Mouse (Mus musculus) CD8-positive naive resting alpha-beta T cell, adult 2 months (primary cell): ENCODE measurements around the gene Lgals3.
A peak's percentile ranks its signal among the peaks of the same experiment; 100 is the strongest.
"Not testable (repeated sequence)": the region's sequence is repeated elsewhere in the genome, so short reads cannot be mapped to it uniquely, and the experiment has no call there.

ENCODE experiments used
- DNase-seq, 2 experiments: peaks; one replicate each; pipeline ENCODE4 v3.0.0; 2022; ENCODE audit warnings: low read depth in 2 of 2, low spot score in 2 of 2

Lgals3 gene

GRCm38 (mm10) chr14:47367461-47367860 is at the start of gene Lgals3:
Gene Lgals3, plus strand, starts transcription at chr14:47367751.
- DNase-seq = no peak

GRCm38 (mm10) chr14:47319362-47319761 is 48.2 kb upstream of the Lgals3 start:
- DNase-seq = no peak

GRCm38 (mm10) chr14:47321581-47321980 is 46.0 kb upstream of the Lgals3 start:
- DNase-seq = not testable (repeated sequence)

DNA sequence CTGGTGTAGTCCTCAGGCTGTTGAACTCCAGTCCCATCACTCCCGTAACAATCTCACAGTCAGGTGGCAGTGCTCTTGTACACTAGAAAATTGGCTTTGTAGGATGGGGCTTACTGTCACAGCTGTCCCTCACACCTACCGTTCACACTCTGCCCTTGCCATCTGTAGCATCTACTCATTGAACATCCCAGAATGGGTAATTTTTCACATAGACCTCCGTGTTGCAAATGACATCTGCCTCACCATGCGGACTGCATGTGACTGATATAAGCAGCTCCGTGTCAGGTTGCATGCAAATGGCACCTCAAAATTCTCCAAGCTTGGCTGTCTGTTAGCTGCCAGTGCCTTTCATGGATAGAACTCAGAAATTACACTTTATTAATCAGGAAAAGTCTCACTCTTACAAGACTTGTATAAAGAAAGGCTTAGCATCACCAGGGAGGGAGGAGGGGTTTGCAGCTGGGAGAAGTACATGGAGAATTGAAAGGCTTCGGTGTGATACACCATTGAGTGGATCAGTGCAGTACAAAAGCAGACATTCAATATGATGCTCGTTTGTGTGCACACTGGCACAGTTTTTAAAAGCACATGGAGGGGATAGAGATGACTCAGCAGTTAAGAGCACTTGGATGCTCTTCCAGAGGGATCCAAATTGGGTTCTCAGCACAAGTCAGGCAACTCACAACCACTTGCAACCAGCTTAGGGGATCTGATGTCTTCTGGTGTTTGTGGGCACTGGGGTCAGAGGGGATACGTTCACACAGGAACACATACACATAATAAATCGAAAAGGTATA is 41.4 kb upstream of the Lgals3 start:
- DNase-seq = no peak

DNA sequence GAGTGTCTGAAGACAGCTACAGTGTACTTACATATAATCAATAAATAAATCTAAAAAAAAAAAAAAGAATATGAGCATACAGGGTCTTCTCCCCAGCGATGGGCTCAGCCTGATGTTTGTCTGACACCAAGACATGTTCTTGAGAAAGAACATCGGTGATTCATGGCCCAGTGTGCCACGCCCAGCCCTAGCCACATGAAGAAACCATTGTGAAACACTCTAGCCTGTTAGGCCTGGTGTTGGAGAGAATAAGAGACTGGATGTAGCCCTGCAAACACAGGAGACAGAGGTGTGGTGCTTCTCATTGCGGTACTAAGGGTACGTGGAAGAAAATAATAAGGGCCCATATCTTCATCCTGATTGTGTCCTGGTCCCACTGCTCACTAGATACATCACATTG is 40.2 kb upstream of the Lgals3 start:
- no peak for DNase-seq

DNA sequence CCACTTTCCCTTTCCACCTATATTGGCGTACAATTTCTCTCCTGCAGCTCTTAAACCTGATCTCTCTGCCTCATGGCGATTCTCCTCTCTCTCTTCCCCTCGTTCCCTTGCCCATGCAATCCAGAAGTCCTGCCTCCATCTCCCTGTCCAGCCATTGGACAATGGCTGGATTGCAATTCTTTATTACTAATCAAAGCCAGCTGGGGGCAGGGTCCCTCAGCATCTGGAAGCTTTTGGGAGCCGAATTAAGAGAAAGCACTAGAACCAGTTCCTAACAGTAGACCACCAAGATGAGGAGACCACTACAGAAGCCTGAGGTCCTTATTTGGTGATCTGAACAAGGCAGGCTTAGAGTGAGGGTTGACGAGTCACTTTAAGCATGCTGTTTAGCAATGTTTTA is 35.6 kb upstream of the Lgals3 start:
- no peak for DNase-seq

GRCm38 (mm10) chr14:47334819-47335218 is 32.7 kb upstream of the Lgals3 start:
- DNase-seq = peak; percentile 39 to 63

- DNase-seq = no peak
These were observed 32.3 kb upstream of the Lgals3 start for GRCm38 (mm10) chr14:47335300-47335699.

DNA sequence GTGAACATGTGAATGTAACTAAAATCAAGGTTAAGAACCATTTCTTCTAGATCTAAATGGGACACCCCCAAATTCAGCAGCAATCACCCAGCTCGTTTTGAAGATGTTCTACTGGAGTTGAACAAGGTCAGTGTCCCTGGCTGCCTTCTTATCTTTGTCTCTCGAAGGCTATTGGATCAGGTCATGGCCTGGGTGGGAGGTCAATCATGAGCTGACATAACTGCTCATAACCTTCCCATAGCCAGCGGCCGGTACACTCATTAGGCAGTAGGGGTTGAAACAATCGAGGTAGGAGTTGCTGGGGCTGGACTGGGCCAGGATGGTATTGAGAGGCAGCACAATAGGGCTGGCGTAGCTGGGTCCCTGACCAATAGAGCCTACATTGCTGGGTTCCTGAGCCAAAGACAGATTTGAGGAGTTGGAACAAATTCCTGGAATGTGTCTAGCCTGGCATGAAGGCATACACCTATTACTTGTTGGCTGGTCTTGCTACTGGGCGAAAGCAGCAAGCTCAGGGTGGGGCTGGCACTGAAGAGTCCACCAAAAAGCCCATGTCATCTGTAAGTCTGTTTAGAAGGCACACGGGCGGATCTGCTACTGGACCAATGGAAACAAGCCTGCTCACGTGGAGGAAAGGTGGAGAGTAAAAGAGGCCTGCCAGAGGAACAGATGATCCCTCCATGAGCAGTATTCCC is 27.2 kb upstream of the Lgals3 start:
- DNase-seq = no peak

GRCm38 (mm10) chr14:47341811-47342291 is 25.7 kb upstream of the Lgals3 start:
- DNase-seq = no peak

- DNase-seq = no peak
These were observed 20.8 kb upstream of the Lgals3 start for GRCm38 (mm10) chr14:47346715-47347114.

DNA sequence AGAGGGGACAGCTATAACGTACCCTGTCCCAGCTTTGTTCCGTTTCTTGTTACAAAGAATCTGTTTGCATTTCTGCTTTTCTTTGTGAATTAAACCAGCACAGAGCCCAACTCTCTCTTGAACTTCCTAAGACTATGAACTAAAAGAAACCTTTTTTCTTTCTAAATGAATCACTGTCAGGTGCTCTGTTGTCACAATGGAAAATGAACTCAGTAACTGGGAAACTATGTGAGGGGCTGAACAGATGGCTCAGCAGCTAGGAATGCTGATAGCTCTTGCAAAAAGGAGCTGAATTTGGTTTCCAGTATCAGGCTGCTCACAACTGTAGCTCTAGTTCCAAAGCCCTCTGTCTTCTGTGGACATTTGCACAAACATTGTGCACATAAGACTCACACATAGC is 16.6 kb upstream of the Lgals3 start:
- no peak for DNase-seq

DNA sequence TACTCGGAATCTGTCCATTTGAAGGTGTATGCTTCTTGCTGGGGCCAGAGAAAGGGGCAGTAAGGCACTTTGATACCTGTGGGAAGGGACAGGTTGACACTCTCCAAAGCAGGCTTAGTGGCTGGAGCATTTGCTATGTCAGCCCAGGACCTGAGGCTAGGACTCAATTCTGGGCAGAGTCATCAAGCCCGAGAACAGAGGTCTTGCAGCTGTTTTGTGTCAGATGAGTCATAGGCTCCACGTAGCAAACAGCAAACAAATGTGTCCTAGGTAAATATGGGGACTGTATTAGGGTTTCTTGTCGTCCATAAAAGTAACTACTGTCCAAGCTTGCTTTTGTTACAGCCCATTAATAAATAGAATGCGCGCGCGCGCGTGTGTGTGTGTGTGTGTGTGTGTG is 15.3 kb upstream of the Lgals3 start:
- DNase-seq = no peak

- no peak for DNase-seq
These were observed 14.3 kb upstream of the Lgals3 start for GRCm38 (mm10) chr14:47353240-47353639.

DNA sequence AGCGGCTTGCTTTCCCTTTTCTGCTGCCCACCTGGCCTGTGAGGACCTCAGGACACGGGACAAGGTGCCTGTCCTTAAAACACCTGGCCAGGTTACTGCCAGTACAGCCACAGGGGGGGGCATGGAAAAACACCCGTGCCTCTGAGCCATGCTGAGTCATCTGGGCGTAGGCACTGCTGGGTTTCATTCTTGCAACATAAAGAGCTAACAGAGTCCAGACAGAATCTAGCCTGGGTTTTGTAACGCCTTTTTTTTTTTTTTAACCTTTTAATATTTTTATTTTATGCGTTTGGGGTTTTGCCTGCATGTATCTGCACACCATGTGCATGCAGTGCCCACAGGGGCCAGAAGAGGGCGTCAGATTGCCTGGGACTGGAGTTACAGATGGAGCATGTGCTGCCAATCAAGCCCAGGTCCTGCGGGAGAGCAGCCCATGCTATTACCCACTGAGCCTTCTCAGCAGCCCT is 13.4 kb upstream of the Lgals3 start:
- no peak for DNase-seq

DNA sequence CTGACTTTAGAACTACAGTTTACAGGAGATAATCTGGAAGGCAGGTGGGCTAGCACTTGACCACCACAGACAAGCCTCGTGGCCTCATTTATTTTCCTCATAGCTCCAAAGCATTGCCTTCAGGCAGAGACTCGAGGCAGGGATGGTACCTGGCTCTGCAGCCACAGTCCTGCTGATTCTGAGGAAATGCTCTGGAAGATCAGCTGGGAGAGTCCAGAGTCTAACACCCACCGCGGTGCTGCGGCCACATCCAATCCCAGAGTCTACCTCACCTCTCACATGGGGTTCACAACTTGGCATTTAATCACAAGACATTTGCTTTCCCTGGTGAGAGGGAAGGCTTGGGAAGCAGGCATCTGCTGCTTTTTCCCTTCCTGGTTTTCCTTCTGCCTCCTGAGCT is 12.6 kb upstream of the Lgals3 start:
- DNase-seq = no peak

GRCm38 (mm10) chr14:47356622-47357021 is 10.9 kb upstream of the Lgals3 start:
- DNase-seq = no peak

DNA sequence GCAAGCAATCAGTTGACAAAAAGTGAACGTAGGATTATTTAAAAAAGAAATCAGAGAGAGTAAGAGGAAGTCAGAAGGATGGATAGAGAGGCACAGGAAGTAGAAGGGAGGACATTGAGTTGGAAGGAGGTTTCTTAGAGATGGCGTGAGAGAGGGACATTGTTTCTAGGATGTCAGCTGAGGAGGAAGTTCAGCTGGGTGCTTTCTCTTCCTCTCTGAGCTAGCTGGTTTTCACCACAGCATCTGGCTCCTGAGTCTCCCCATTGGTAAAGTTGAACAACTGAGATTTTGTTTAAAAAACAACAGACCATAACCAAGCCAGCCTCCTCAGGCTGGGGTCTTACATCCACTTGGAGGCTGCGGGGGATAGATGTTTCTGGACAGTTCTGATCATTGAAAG is 7.9 kb upstream of the Lgals3 start:
- DNase-seq = no peak

DNA sequence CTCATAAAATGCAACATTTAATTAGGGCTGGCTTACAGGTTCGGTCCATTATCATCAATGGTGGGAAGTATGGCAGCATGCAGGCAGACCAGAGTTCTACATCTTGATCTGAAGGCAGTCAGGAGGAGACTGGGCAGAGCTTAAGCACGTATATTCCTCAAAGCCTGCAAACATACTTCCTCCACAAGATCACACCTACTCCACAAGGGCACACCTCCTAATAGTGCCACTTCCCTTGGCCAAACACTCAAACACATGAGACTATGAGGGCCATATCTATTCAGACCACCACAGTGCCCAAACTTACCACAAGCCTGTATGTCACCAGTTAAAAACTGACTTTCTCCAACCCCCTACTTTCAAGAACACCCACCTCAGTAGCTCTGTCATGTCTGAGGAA is 6.1 kb upstream of the Lgals3 start:
- DNase-seq = no peak

DNA sequence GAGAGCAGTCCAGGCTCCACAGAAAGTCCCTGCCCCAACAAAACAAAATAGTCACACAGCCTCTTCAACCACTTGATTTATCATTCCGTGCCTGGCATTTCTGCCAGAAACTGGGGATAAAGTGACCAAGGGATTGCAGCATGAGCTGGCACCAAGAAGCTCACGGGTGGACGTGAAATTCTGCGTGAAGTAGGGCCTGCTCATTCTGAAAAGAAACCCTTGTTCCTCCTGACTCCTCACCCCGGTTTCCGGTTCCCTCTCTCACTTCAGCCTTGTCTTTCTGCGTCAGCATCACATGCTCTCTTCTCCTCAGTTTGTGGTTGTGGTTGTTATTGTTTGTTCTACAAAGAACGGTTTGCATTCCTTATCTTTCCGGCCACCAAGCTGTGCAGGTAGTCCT is 5.7 kb upstream of the Lgals3 start:
- DNase-seq = no peak

- no peak for DNase-seq
These were observed 2.7 kb upstream of the Lgals3 start for GRCm38 (mm10) chr14:47364742-47365449.

DNA sequence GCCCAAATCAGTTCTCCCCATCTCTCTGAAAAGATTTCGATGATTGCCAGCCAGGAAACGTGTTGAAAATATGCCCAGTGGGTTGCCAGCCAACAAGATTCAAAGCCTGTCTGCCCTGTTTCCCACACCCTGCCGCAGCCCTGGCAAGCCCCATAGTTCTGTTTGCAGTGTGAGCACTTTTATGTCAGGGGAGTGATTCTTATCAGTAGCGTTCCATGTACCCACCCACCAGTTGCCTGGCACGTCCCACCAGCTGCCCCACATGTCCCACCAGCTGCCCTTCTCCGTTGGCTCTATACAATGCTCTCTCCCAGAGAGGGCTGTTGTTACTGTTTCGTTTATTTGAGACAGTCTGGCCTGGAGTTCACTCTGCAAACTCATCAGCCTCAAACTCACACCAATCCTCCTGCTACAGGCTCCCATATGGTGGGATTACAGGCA is 650 bp upstream of the Lgals3 start:
- DNase-seq = no peak
